Comparison of ENCODE assay signal across 8 mouse cellular contexts in the genomic region with DNA sequence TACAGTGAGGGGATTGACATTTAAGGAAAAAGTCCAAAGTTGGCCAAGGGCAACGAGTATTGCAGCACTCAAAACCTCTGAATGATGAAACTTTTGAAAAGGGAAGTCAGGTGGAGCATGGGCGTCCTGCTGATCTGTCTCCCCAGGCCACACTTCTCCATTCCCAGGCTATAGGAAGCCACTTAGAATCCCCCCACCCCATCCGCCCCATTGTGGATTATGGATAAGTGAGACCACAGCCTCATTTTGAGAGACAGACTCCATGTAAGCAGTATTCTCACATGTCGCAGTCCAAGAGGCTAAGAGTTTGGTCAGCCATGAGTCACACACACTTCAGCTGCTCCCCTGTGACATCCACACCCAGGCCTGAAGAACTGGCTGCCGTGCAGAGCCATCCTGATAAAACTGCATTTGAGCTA. TPM values are rescaled to one million over a fixed set of nuclear protein-coding genes. Genes with fewer than 3 reads are reported as not detected.
DNase-seq lines count a peak whose midpoint lies in the region.
"Had no signal": no experiment of that assay in that cellular context is flagged by ENCODE, and none has a peak within 500 bp of the region (broad histone marks: within the 10 kb centered on the region; RNA-seq: fewer than 3 reads in every experiment).

No protein-coding gene starts in this region.

- intact Hi-C loops in gastrocnemius, postnatal 36 days (cut with DNase I) = no loop called here
- intact Hi-C loops in left cerebral cortex, postnatal 10 days (cut with DNase I) = no loop called here

- WGBS in macrophage (ENCODE audit: missing documents) = 2% methylated on average over 5 of the region's 5 CpGs

- peak; percentile 20 to 24 for DNase-seq in B cell, adult 2 months
- DNase-seq in NIH3T3 (ENCODE audit: low read depth) = peak; percentile 61
- peak; percentile 20 to 24 for DNase-seq in gastrocnemius, postnatal 36 days
- no peak for DNase-seq in embryo, embryonic 10.5 days (ENCODE audit: low spot score)
- no peak for DNase-seq in left cerebral cortex, postnatal 10 days (ENCODE audit: extremely low spot score in 1 of 2, low spot score in 2 of 2)
- no peak for DNase-seq in cerebellum, adult 8-10 months

- no peaks in the 10 kb centered on the region for H3K79me2 ChIP-seq in macrophage (ENCODE audit: inconsistent target)

- H3K27ac ChIP-seq in macrophage = peak overlapping the region; percentile 75

- H3K36me3 ChIP-seq in macrophage (ENCODE audit: inconsistent target) = no peaks in the 10 kb centered on the region

- no peak overlapping the region for H3K4me3 ChIP-seq in macrophage (ENCODE audit: inconsistent target)
- H3K4me3 ChIP-seq: erythroblast, embryonic 14.5 days had no signal

RNA-seq across cellular contexts. Expression of a gene that starts 26.8 kb away (rescaled TPM):
- total RNA-seq in gastrocnemius, postnatal 36 days (2021) = 10 to 100 TPM; 33.2 to 40.3 TPM
- total RNA-seq in macrophage (2018; cell fraction: chromatin; rRNA removed) = 1,000 to 10,000 TPM in 4 of 26 experiments, 100 to 1,000 TPM in 21, 10 to 100 TPM in 1; 93.5 to 1,701 (median 398) TPM
- total RNA-seq in macrophage (2018; cell fraction: cytosol; rRNA removed) = 100 to 1,000 TPM; 118 to 679 (median 362) TPM
- 1,000 to 10,000 TPM in 5 of 26 experiments, 100 to 1,000 TPM in 21; 190 to 1,621 (median 565) TPM for total RNA-seq in macrophage (2018; cell fraction: nucleus; rRNA removed)
- polyA plus RNA-seq in macrophage (2018) = 189 to 430 TPM (median 388 TPM) in 3 replicates
- total RNA-seq in left cerebral cortex, postnatal 10 days (2021) = 1 to 10 TPM; 9.7 to 9.8 TPM

Comparison
In these comparisons a context has a peak if more than half of its experiments do, and no peak if none do; other contexts are left out.
1. DNase-seq: peak in B cell, adult 2 months (2 of 2), NIH3T3 (single experiment) and gastrocnemius, postnatal 36 days (2 of 2); none in embryo, embryonic 10.5 days (single experiment), left cerebral cortex, postnatal 10 days (0 of 2) and cerebellum, adult 8-10 months (single experiment).